Comparison of ENCODE assay signal across 8 mouse cellular contexts in the genomic region with DNA sequence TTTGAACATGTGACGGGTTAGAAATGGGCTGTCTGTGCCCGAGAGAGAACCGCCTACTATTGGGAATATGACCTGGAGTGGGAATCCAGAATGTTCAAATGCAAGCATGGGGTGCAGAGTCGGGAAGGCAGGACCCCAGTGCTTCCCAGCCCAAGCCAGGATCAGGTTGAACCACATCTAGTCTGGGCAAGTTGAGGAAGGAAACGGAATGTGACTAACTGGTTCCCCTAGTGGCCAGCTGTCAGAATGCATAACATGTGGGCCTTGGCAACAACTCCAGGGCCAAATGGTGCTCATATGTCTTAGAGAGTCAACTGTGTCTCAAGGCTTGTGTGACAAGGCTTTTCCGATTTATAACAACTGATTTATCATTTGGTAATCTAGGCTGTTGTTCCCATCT.
DNase-seq lines count a peak whose midpoint lies in the region; ATAC-seq lines count a peak whose summit lies in the region.

No protein-coding gene starts in this region.

- no peak overlapping the region for H3K4me3 ChIP-seq in midbrain, embryonic 11.5 days (ENCODE audit: low read depth, low read length)
- no peak overlapping the region for H3K4me3 ChIP-seq in midbrain, embryonic 15.5 days

- 69% methylated on average over 6 of the region's 6 CpGs for WGBS in midbrain, embryonic 11.5 days
- 74% methylated on average over 6 of the region's 6 CpGs for WGBS in midbrain, embryonic 15.5 days

- H3K27me3 ChIP-seq in midbrain, embryonic 11.5 days (ENCODE audit: control insufficient read depth, insufficient read depth, low read length), result no peaks in the 10 kb centered on the region
- H3K27me3 ChIP-seq in midbrain, embryonic 15.5 days (replicated peaks), result no peaks in the 10 kb centered on the region

- H3K9ac ChIP-seq in midbrain, embryonic 11.5 days (ENCODE audit: low read length), result no peak overlapping the region
- no peak overlapping the region for H3K9ac ChIP-seq in midbrain, embryonic 15.5 days

- no peaks in the 10 kb centered on the region for H3K4me1 ChIP-seq in midbrain, embryonic 11.5 days (ENCODE audit: control insufficient read depth, insufficient read depth, low read length)
- H3K4me1 ChIP-seq in midbrain, embryonic 15.5 days, result no peaks in the 10 kb centered on the region

- ATAC-seq in midbrain, embryonic 11.5 days (ENCODE audit: low FRiP score), result no peak
- ATAC-seq in midbrain, embryonic 15.5 days (replicated peaks), result no peak
- ATAC-seq in megakaryocyte, adult 5-6 weeks (ENCODE audit: poor library complexity, severe bottlenecking), result no peak

- no peak overlapping the region for H3K4me2 ChIP-seq in midbrain, embryonic 11.5 days
- H3K4me2 ChIP-seq in midbrain, embryonic 15.5 days, result no peak overlapping the region

- no peak overlapping the region for H3K27ac ChIP-seq in midbrain, embryonic 11.5 days (ENCODE audit: low read depth, low read length)
- no peak overlapping the region for H3K27ac ChIP-seq in midbrain, embryonic 15.5 days

- no peaks in the 10 kb centered on the region for H3K9me3 ChIP-seq in midbrain, embryonic 11.5 days (ENCODE audit: control insufficient read depth, low read length)
- no peaks in the 10 kb centered on the region for H3K9me3 ChIP-seq in midbrain, embryonic 15.5 days

- no peaks in the 10 kb centered on the region for H3K36me3 ChIP-seq in midbrain, embryonic 11.5 days (ENCODE audit: control insufficient read depth, insufficient read depth, low read length)
- H3K36me3 ChIP-seq in midbrain, embryonic 15.5 days (replicated peaks), result no peaks in the 10 kb centered on the region

- peak; percentile 24 for DNase-seq in gastrocnemius, adult 18-20 months (ENCODE audit: low spot score)
- DNase-seq in gastrocnemius, postnatal 25 days, result no peak
- peak; percentile 90 for DNase-seq in midbrain, embryonic 11.5 days (ENCODE audit: low spot score, missing footprints)
- DNase-seq in adrenal gland, postnatal 10 days, result peak; percentile 59
- DNase-seq in forelimb bud, embryonic 11.5 days (ENCODE audit: low read depth, low spot score), result peak; percentile 58
- DNase-seq in lung, postnatal 25 days (ENCODE audit: low spot score), result peak; percentile 37
